Mouse (Mus musculus) forebrain, postnatal 0 days (tissue): ENCODE measurements around the gene Prkcb. TPM values are rescaled to one million over a fixed set of nuclear protein-coding genes. Genes with fewer than 3 reads are reported as not detected.
A peak's percentile ranks its signal among the peaks of the same experiment; 100 is the strongest.

ENCODE experiments used
- ATAC-seq: fragments of 200-750 bp; cut with Nextera tagmentation; 2 replicates; pipeline ENCODE4 v1.8.0; 2017; ENCODE audit warnings: mild to moderate bottlenecking, moderate library complexity
- DNase-seq: peaks from one replicate; pipeline ENCODE4 v3.0.0-alpha.2; 2015
- H3K27ac ChIP-seq: fragments of 300-500 bp; sonication (generic); 2 replicates; pipeline ENCODE4 v1.5.1; 2014; ENCODE audit warnings: low read depth, mild to moderate bottlenecking, antibody characterized with exemption, low read length, moderate library complexity, mixed read lengths
- H3K27me3 ChIP-seq: fragments of 300-500 bp; sonication (generic); 2 replicates; pipeline ENCODE4 v1.6.1; 2014; ENCODE audit warnings: mild to moderate bottlenecking, low read length, mixed read lengths; ENCODE audit not compliant: insufficient read depth
- H3K36me3 ChIP-seq: fragments of 300-500 bp; sonication (generic); 2 replicates; pipeline ENCODE4 v1.6.1; 2014; ENCODE audit warnings: mild to moderate bottlenecking, moderate library complexity; ENCODE audit not compliant: insufficient read depth
- H3K4me1 ChIP-seq: fragments of 300-500 bp; sonication (generic); 2 replicates; pipeline ENCODE4 v1.6.1; 2014; ENCODE audit warnings: antibody characterized with exemption; ENCODE audit not compliant: insufficient read depth
- H3K4me2 ChIP-seq: fragments of 300-500 bp; sonication (generic); 2 replicates; pipeline ENCODE4 v1.6.1; 2014; ENCODE audit warnings: low read depth, mild to moderate bottlenecking, moderate library complexity
- H3K4me3 ChIP-seq: fragments of 300-500 bp; sonication (generic); 2 replicates; pipeline ENCODE4 v1.5.1; 2014; ENCODE audit warnings: low read depth, low read length, mixed read lengths
- H3K9ac ChIP-seq: fragments of 300-500 bp; sonication (generic); 2 replicates; pipeline ENCODE4 v1.6.1; 2014; ENCODE audit warnings: mild to moderate bottlenecking
- H3K9me3 ChIP-seq: fragments of 300-500 bp; sonication (generic); 2 replicates; pipeline ENCODE4 v1.6.1; 2016; ENCODE audit warnings: low read length
- CTCF ChIP-seq: sonication (generic); IDR thresholded peaks from 2 replicates; pipeline ENCODE4 v1.5.1; 2016; ENCODE audit warnings: antibody characterized with exemption, control low read depth, low read depth
- WGBS: fragments of 180-500 bp; shearing (Covaris S2); extraction: QIAGEN DNeasy Blood & Tissue Kit; methylation state at CpG from one replicate; pipeline ENCODE4 v1.1.7; 2014; 5-methylcytosine and 5-hydroxymethylcytosine counted together
- polyA plus RNA-seq: library from polyadenylated mRNA; unstranded; fragments of >200 nt; fragmentation: Nextera tagmentation; extraction: Ambion mirVana; gene quantifications from 2 replicates; pipeline ENCODE4 v1.2.1, GENCODE M21; 2015
- total RNA-seq: library from RNA; depleted of rRNA; stranded (reverse); fragments of >200 nt; gene quantifications from 2 replicates; pipeline ENCODE4 v1.2.3, GENCODE M21; 2014

Prkcb gene
- total and polyA plus RNA-seq, 2 experiments from 2014 or later = 145 to 207 TPM

- Histone ChIP-seq H3K4me1 (peaks cover 11% of the 10 kb centered on the region; the same call in 1 of the 2 replicates), H3K36me3 (no peaks in the 10 kb centered on the region), H3K9me3 (no peaks in the 10 kb centered on the region), H3K27ac (no peak overlapping the region), H3K4me2 (no peak overlapping the region), H3K9ac (no peak overlapping the region), H3K27me3 (no peaks in the 10 kb centered on the region), H3K4me3 (no peak overlapping the region)
- ATAC-seq (no peak), DNase-seq (no peak)
- no peak for TF ChIP-seq CTCF
- WGBS = 89% methylated on average over 3 of the region's 3 CpGs
Measured at GRCm38 (mm10) chr7:122410873-122411272, 122.3 kb downstream of the Prkcb start.

- Histone ChIP-seq H3K9me3 (no peaks in the 10 kb centered on the region), H3K36me3 (no peaks in the 10 kb centered on the region), H3K4me3 (no peak overlapping the region), H3K4me1 (0 out of 2 replicates have a peak, but pooled peaks cover 3% of the 10 kb centered on the region), H3K4me2 (no peak overlapping the region), H3K27me3 (no peaks in the 10 kb centered on the region), H3K27ac (no peak overlapping the region), H3K9ac (no peak overlapping the region)
- ATAC-seq (no peak; the same call in 1 of the 2 replicates), DNase-seq (no peak)
- 85% methylated on average over 6 of the region's 6 CpGs for whole genome bisulfite sequencing
- TF ChIP-seq CTCF = no peak
Measured at GRCm38 (mm10) chr7:122413231-122413630, 124.7 kb downstream of the Prkcb start.

- WGBS = 75% methylated on average over 10 of the region's 10 CpGs
Measured at GRCm38 (mm10) chr7:122414146-122414545, 125.6 kb downstream of the Prkcb start.

GRCm38 (mm10) chr7:122414608-122415007, 126.1 kb downstream of the Prkcb start:
- Histone ChIP-seq H3K27me3 (no peaks in the 10 kb centered on the region), H3K9ac (no peak overlapping the region), H3K27ac (no peak overlapping the region), H3K9me3 (no peaks in the 10 kb centered on the region), H3K4me3 (no peak overlapping the region), H3K36me3 (no peaks in the 10 kb centered on the region), H3K4me2 (no peak overlapping the region), H3K4me1 (0 out of 2 replicates have a peak, but pooled peaks cover 3% of the 10 kb centered on the region)
- TF ChIP-seq CTCF = no peak
- DNase-seq (no peak), ATAC-seq (no peak)
- WGBS = 82% methylated on average over 6 of the region's 6 CpGs

More at GRCm38 (mm10) chr7:122414146-122414545, 125.6 kb downstream of the Prkcb start:
- DNase-seq = no peak
- H3K9me3 ChIP-seq = no peaks in the 10 kb centered on the region
- no peak for TF ChIP-seq CTCF
- no peak overlapping the region for H3K27ac ChIP-seq
- no peaks in the 10 kb centered on the region for H3K27me3 ChIP-seq
- no peaks in the 10 kb centered on the region for H3K36me3 ChIP-seq
- no peak overlapping the region for H3K4me2 ChIP-seq
- H3K4me3 ChIP-seq = no peak overlapping the region
- ATAC-seq = no peak
- 0 out of 2 replicates have a peak, but pooled peaks cover 3% of the 10 kb centered on the region for H3K4me1 ChIP-seq
- no peak overlapping the region for H3K9ac ChIP-seq

- ATAC-seq = 0 out of 2 replicates have a peak, but pooled peaks have one; percentile 11
Measured at GRCm38 (mm10) chr7:122415387-122415786, 126.8 kb downstream of the Prkcb start.

GRCm38 (mm10) chr7:122415904-122416303, 127.4 kb downstream of the Prkcb start:
- ATAC-seq (peak; percentile 77), DNase-seq (peak; percentile 34)
- H3K36me3 ChIP-seq = no peaks in the 10 kb centered on the region

More at GRCm38 (mm10) chr7:122415387-122415786, 126.8 kb downstream of the Prkcb start:
- Histone ChIP-seq H3K36me3 (no peaks in the 10 kb centered on the region), H3K9ac (no peak overlapping the region), H3K4me3 (no peak overlapping the region), H3K27ac (no peak overlapping the region), H3K27me3 (no peaks in the 10 kb centered on the region), H3K4me2 (no peak overlapping the region), H3K9me3 (no peaks in the 10 kb centered on the region), H3K4me1 (0 out of 2 replicates have a peak, but pooled peaks cover 3% of the 10 kb centered on the region)
- WGBS = 89% methylated on average over 9 of the region's 9 CpGs
- TF ChIP-seq CTCF = no peak
- no peak for DNase-seq

GRCm38 (mm10) chr7:122418551-122418950, 130.0 kb downstream of the Prkcb start:
- H3K4me2 ChIP-seq = no peak overlapping the region
- no peaks in the 10 kb centered on the region for H3K9me3 ChIP-seq
- H3K4me1 ChIP-seq = 0 out of 2 replicates have a peak, but pooled peaks cover 3% of the 10 kb centered on the region
- TF ChIP-seq CTCF = no peak
- no peak overlapping the region for H3K4me3 ChIP-seq
- DNase-seq = no peak
- no peaks in the 10 kb centered on the region for H3K36me3 ChIP-seq
- no peak overlapping the region for H3K27ac ChIP-seq
- H3K27me3 ChIP-seq = no peaks in the 10 kb centered on the region
- WGBS = 66% methylated on average over 3 of the region's 3 CpGs
- no peak overlapping the region for H3K9ac ChIP-seq
- no peak for ATAC-seq

More at GRCm38 (mm10) chr7:122415904-122416303, 127.4 kb downstream of the Prkcb start:
- Histone ChIP-seq H3K4me3 (no peak overlapping the region), H3K4me2 (no peak overlapping the region), H3K27me3 (no peaks in the 10 kb centered on the region), H3K9me3 (no peaks in the 10 kb centered on the region), H3K27ac (no peak overlapping the region; the same call in 1 of the 2 replicates), H3K9ac (no peak overlapping the region), H3K4me1 (0 out of 2 replicates have a peak, but pooled peaks cover 3% of the 10 kb centered on the region)
- no peak for TF ChIP-seq CTCF
- WGBS = 50% methylated on average over 12 of the region's 12 CpGs
